Mouse (Mus musculus) testis, adult 2 months (tissue): Measurements from ENCODE around the gene Adcyap1r1.

Source experiments
- CTCF ChIP-seq: fragments of 200-500 bp; IDR thresholded peaks from 2 replicates; pipeline ENCODE4 v1.5.1; 2012; ENCODE audit warnings: low read depth, mild to moderate bottlenecking, inconsistent platforms, low read length, moderate library complexity; ENCODE audit not compliant: control insufficient read depth, insufficient read depth, insufficient replicate concordance
- POLR2A ChIP-seq: fragments of 200-500 bp; IDR thresholded peaks from 2 replicates; pipeline ENCODE4 v1.6.1; 2012; ENCODE audit warnings: low read depth, mild to moderate bottlenecking, inconsistent platforms, low read length, moderate library complexity; ENCODE audit not compliant: control insufficient read depth

GRCm38 (mm10) chr6:55506519-55506918, 54.7 kb downstream of the Adcyap1r1 start:
- TF ChIP-seq POLR2A, result no peak
- no peak for TF ChIP-seq CTCF
